Mouse (Mus musculus) bone marrow macrophage, adult 2 months (primary cell): ENCODE measurements around the gene Slit3. TPM values are rescaled to one million over a fixed set of nuclear protein-coding genes. Genes with fewer than 3 reads are reported as not detected.

Source experiments
- H3K27ac ChIP-seq: 2 replicates; pipeline ENCODE4 v1.5.1; 2012; ENCODE audit warnings: low read depth, low read length; ENCODE audit not compliant: insufficient read depth
- H3K4me1 ChIP-seq: 2 replicates; pipeline ENCODE4 v1.6.1; 2012; ENCODE audit warnings: low read length; ENCODE audit not compliant: control insufficient read depth, insufficient read depth
- H3K4me3 ChIP-seq: 2 replicates; pipeline ENCODE4 v1.5.1; 2012; ENCODE audit warnings: mild to moderate bottlenecking, low read length, moderate library complexity; ENCODE audit not compliant: insufficient read depth
- CTCF ChIP-seq: IDR thresholded peaks from 2 replicates; pipeline ENCODE4 v1.5.1; 2012; ENCODE audit warnings: low read depth, mild to moderate bottlenecking, low read length, moderate library complexity
- POLR2A ChIP-seq: IDR thresholded peaks from 2 replicates; pipeline ENCODE4 v1.6.1; 2012; ENCODE audit warnings: mild to moderate bottlenecking, low read depth, low read length, borderline replicate concordance
- polyA plus RNA-seq: library from polyadenylated mRNA; stranded (reverse); fragments of >200 nt; gene quantifications from 2 replicates; pipeline ENCODE4 v1.2.4, GENCODE M21; 2012; ENCODE audit not compliant: missing spikeins, insufficient read depth, insufficient read length

Slit3 gene
- polyA plus RNA-seq, 1 experiment = not detected

- TF ChIP-seq CTCF = no peak
- TF ChIP-seq POLR2A = no peak
- Histone ChIP-seq H3K4me1 (no peaks in the 10 kb centered on the region), H3K27ac (no peak overlapping the region), H3K4me3 (no peak overlapping the region)
Observed at GRCm38 (mm10) chr11:35337493-35337892, 216.5 kb downstream of the Slit3 start.

- no peaks in the 10 kb centered on the region for H3K4me1 ChIP-seq
- H3K27ac ChIP-seq = no peak overlapping the region
- H3K4me3 ChIP-seq = no peak overlapping the region
- no peak for TF ChIP-seq POLR2A
- TF ChIP-seq CTCF = no peak
Observed at GRCm38 (mm10) chr11:35337927-35338819, 217.1 kb downstream of the Slit3 start.

- TF ChIP-seq POLR2A (no peak), CTCF (no peak)
- no peaks in the 10 kb centered on the region for H3K4me1 ChIP-seq
- no peak overlapping the region for H3K4me3 ChIP-seq
- H3K27ac ChIP-seq = no peak overlapping the region
Observed at GRCm38 (mm10) chr11:35340752-35341151, 219.7 kb downstream of the Slit3 start.

- Histone ChIP-seq H3K4me1 (no peaks in the 10 kb centered on the region), H3K27ac (no peak overlapping the region)
- TF ChIP-seq POLR2A = no peak
- no peak for TF ChIP-seq CTCF
Observed at GRCm38 (mm10) chr11:35342486-35342885, 221.5 kb downstream of the Slit3 start.

GRCm38 (mm10) chr11:35345696-35346480, 224.9 kb downstream of the Slit3 start:
- TF ChIP-seq POLR2A (no peak), CTCF (no peak)
- Histone ChIP-seq H3K4me1 (no peaks in the 10 kb centered on the region), H3K4me3 (no peak overlapping the region), H3K27ac (no peak overlapping the region)

More at GRCm38 (mm10) chr11:35342486-35342885, 221.5 kb downstream of the Slit3 start:
- no peak overlapping the region for H3K4me3 ChIP-seq

GRCm38 (mm10) chr11:35348099-35348498, 227.1 kb downstream of the Slit3 start:
- TF ChIP-seq POLR2A (no peak), CTCF (no peak)
- H3K4me3 ChIP-seq = no peak overlapping the region
- H3K4me1 ChIP-seq = no peaks in the 10 kb centered on the region
- no peak overlapping the region for H3K27ac ChIP-seq

- Histone ChIP-seq H3K4me1 (no peaks in the 10 kb centered on the region), H3K4me3 (no peak overlapping the region), H3K27ac (no peak overlapping the region)
- no peak for TF ChIP-seq CTCF
- TF ChIP-seq POLR2A = no peak
Observed at GRCm38 (mm10) chr11:35350968-35351367, 229.9 kb downstream of the Slit3 start.

- Histone ChIP-seq H3K27ac (no peak overlapping the region), H3K4me1 (no peaks in the 10 kb centered on the region), H3K4me3 (no peak overlapping the region)
- TF ChIP-seq POLR2A (no peak), CTCF (no peak)
Observed at GRCm38 (mm10) chr11:35351376-35351775, 230.4 kb downstream of the Slit3 start.

- Histone ChIP-seq H3K4me3 (no peak overlapping the region), H3K4me1 (no peaks in the 10 kb centered on the region), H3K27ac (no peak overlapping the region)
- TF ChIP-seq CTCF (no peak), POLR2A (no peak)
Observed at GRCm38 (mm10) chr11:35355811-35356210, 234.8 kb downstream of the Slit3 start.

GRCm38 (mm10) chr11:35361071-35361470, 240.0 kb downstream of the Slit3 start:
- no peaks in the 10 kb centered on the region for H3K4me1 ChIP-seq
- H3K4me3 ChIP-seq = no peak overlapping the region
- H3K27ac ChIP-seq = no peak overlapping the region
- TF ChIP-seq CTCF (no peak), POLR2A (no peak)
